Mouse (Mus musculus) left cerebral cortex, postnatal 14 days (tissue): ENCODE measurements at regions not wholly inside any gene's neighbourhood (a gene's known extent, or its start where the extent isn't known, plus 50 kb on each side); places are given as distances from the start of the nearest gene placed in this dataset.
"Not testable (repeated sequence)": the region's sequence is repeated elsewhere in the genome, so short reads cannot be mapped to it uniquely, and the experiment has no call there.

Experiments used
- DNase-seq, 2 experiments: peaks; one replicate each; pipeline ENCODE4 v3.0.0; 2021 to 2022; ENCODE audit warnings: low spot score in 2 of 2, mixed read lengths in 1 of 2
- intact Hi-C: fragments of 180-260 bp; cut with DNase I; formaldehyde crosslinking; loops from one replicate; pipeline ENCODE4 v1.15.1; 2025

- intact Hi-C loops: loop anchor here (5.0 to 10.0 kb wide), 3 partner anchors 394 to 1019 kb away; no protein-coding TSS in a partner anchor
- DNase-seq: no peak
These were observed 125.8 kb upstream of the Mpdz start for GRCm38 (mm10) chr4:81568404-81568803.

GRCm38 (mm10) chr4:81567928-81568327 is 125.3 kb upstream of the Mpdz start:
- peak; percentile 45 to 54 for DNase-seq
- intact Hi-C loops: loop anchor here (5.0 to 10.0 kb wide), 3 partner anchors 393 to 1019 kb away; no protein-coding TSS in a partner anchor

- intact Hi-C loops: loop anchor here (5.0 to 10.0 kb wide), 3 partner anchors 392 to 1021 kb away; no protein-coding TSS in a partner anchor
- DNase-seq: no peak
These were observed 123.9 kb upstream of the Mpdz start for GRCm38 (mm10) chr4:81566526-81566925.

GRCm38 (mm10) chr4:81565422-81566395 is 123.1 kb upstream of the Mpdz start:
- peak; percentile 52 to 55 for DNase-seq
- intact Hi-C loops: loop anchor here (1.0 to 10.0 kb wide), 4 partner anchors 391 to 1022 kb away; no protein-coding TSS in a partner anchor

GRCm38 (mm10) chr4:81564446-81564845 is 121.8 kb upstream of the Mpdz start:
- DNase-seq: peak in 1 of 2 experiments; percentile 45
- intact Hi-C loops: loop anchor here (5.0 to 10.0 kb wide), 3 partner anchors 390 to 978 kb away; no protein-coding TSS in a partner anchor

GRCm38 (mm10) chr4:81563574-81563973 is 121.0 kb upstream of the Mpdz start:
- peak; percentile 41 to 70 for DNase-seq
- intact Hi-C loops: loop anchor here (5.0 to 10.0 kb wide), 3 partner anchors 389 to 979 kb away; no protein-coding TSS in a partner anchor

GRCm38 (mm10) chr4:81561453-81561852 is 118.8 kb upstream of the Mpdz start:
- intact Hi-C loops: loop anchor here (5.0 to 10.0 kb wide), 3 partner anchors 387 to 981 kb away; no protein-coding TSS in a partner anchor
- no peak for DNase-seq

GRCm38 (mm10) chr4:81550816-81551215 is 108.2 kb upstream of the Mpdz start:
- intact Hi-C loops: no loop called here
- DNase-seq: no peak

GRCm38 (mm10) chr4:81550256-81550655 is 107.6 kb upstream of the Mpdz start:
- intact Hi-C loops: no loop called here
- DNase-seq: no peak

- intact Hi-C loops: no loop called here
- DNase-seq: no peak
These were observed 97.9 kb upstream of the Mpdz start for GRCm38 (mm10) chr4:81540496-81540895.

- intact Hi-C loops: no loop called here
- DNase-seq: no peak
These were observed 96.9 kb upstream of the Mpdz start for GRCm38 (mm10) chr4:81539551-81539950.

- DNase-seq: no peak
- intact Hi-C loops: no loop called here
These were observed 94.2 kb upstream of the Mpdz start for GRCm38 (mm10) chr4:81536795-81537194.

- intact Hi-C loops: no loop called here
These were observed 87.9 kb upstream of the Mpdz start for GRCm38 (mm10) chr4:81530546-81530945.

GRCm38 (mm10) chr4:81519151-81519550 is 76.5 kb upstream of the Mpdz start:
- DNase-seq, intact Hi-C loops: not testable (repeated sequence)

More at GRCm38 (mm10) chr4:81530546-81530945, 87.9 kb upstream of the Mpdz start:
- DNase-seq: no peak

- no peak for DNase-seq
- intact Hi-C loops: no loop called here
These were observed 71.9 kb upstream of the Mpdz start for GRCm38 (mm10) chr4:81514547-81514946.

GRCm38 (mm10) chr4:81512396-81512795 is 69.8 kb upstream of the Mpdz start:
- DNase-seq: no peak
- intact Hi-C loops: no loop called here

- no peak for DNase-seq
- intact Hi-C loops: no loop called here
These were observed 66.2 kb upstream of the Mpdz start for GRCm38 (mm10) chr4:81508776-81509175.

GRCm38 (mm10) chr4:81506841-81507240 is 64.2 kb upstream of the Mpdz start:
- no peak for DNase-seq
- intact Hi-C loops: no loop called here

- DNase-seq: no peak
- intact Hi-C loops: no loop called here
These were observed 63.7 kb upstream of the Mpdz start for GRCm38 (mm10) chr4:81506306-81506705.

- intact Hi-C loops: no loop called here
- DNase-seq: no peak
These were observed 62.5 kb upstream of the Mpdz start for GRCm38 (mm10) chr4:81505096-81505495.
